Mouse (Mus musculus): ENCODE data around the gene Cyp4v3. TPM values are rescaled to one million over a fixed set of nuclear protein-coding genes. Genes with fewer than 3 reads are reported as not detected.

Gene Cyp4v3
- total RNA-seq, 1 experiment from 2014 or later, result 8.9 TPM

- ATAC-seq (replicated peaks; ENCODE audit: low read depth, poor library complexity, severe bottlenecking), result no peak
Measured at GRCm38 (mm10) chr8:45324151-45324550, 8.9 kb downstream of the Cyp4v3 start.

DNA sequence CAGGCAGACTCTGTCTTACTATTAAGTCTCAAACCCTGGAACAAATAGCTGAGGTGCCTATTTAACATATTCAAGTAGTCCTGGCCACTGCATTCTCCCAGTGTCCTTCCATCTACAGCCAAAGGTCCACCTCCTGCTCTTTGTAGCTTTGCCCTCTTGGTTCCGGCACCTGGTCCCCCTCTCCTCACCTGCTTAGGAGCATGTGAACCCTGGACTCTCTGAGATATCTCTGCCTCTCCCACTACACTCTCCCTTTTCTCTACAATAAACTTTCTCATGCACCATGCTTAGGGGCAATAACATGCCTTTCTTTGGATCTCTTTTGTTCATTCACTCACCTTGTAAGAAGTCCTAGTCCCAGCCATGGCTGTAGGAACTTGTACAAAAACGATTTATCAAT lies 11.7 kb downstream of the Cyp4v3 start:
- ATAC-seq (replicated peaks; ENCODE audit: low read depth, poor library complexity, severe bottlenecking), result no peak

DNA sequence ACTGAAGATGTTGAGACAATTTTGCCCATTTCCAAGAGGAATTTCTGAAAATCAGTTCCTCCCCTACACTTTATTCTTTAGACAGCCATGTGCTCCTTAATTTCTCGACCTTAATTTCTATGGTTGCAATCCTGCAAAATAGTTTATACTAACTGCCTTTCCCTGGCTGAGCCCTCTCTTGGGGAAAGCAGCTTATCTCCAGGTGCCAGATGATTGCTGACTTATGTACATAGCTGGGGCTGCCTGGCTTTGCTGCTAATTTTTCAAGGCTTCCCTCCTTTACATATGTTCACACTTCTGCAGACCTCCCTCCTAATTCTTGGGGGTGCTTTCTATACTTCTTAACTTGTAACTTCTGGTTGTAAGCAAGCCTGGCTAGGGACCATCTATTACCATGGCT lies 12.1 kb downstream of the Cyp4v3 start:
- no peak for ATAC-seq (replicated peaks; ENCODE audit: low read depth, poor library complexity, severe bottlenecking)

- ATAC-seq (replicated peaks; ENCODE audit: low read depth, poor library complexity, severe bottlenecking), result no peak
Measured at GRCm38 (mm10) chr8:45310967-45311366, 22.0 kb downstream of the Cyp4v3 start.

GRCm38 (mm10) chr8:45308366-45308765 lies 24.6 kb downstream of the Cyp4v3 start, which contains the start of gene Gm45753:
Gene Gm45753, minus strand, starts transcription at chr8:45308466.
- no peak for ATAC-seq (replicated peaks; ENCODE audit: low read depth, poor library complexity, severe bottlenecking)

DNA sequence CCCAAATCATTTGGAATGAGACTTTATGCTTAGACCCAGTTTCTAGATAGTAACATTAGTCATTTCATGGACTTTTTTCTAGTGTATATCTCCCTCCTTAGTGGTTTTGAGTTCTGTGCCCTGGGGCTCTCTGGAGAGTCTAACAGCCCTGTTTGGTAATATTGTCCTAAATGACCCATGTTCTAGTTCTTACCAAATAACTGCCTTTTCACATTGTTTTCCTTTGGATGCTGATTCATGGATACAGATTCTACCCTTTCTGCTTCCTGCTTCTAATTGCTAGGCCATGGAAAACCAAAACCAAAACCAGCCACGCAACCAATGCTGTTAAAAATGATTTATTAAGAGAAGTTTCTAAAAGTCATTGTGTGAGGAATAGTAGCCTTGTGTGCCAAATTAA lies 27.5 kb downstream of the Cyp4v3 start:
- no peak for ATAC-seq (replicated peaks; ENCODE audit: low read depth, poor library complexity, severe bottlenecking)

DNA sequence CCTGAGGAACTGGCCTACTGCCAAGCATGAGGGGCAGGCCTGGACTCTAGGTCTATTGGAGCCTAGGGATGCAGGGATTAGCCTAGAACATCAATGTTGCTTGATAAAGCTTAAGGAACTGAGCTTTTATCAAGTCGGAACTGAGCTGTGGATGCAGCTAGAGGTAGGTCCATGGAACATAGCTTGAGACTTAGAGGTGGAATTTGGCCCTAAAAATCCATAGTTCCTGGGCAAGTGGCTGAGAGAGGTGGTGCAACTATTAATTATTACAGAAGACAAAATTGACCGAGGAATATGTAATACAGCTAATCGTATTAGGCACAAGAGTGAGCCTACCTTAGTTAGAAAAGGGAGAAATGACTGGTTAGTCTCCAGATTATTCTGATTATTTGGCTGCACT lies 28.7 kb downstream of the Cyp4v3 start:
- no peak for ATAC-seq (replicated peaks; ENCODE audit: low read depth, poor library complexity, severe bottlenecking)

GRCm38 (mm10) chr8:45302390-45302789 lies 30.6 kb downstream of the Cyp4v3 start:
- ATAC-seq (replicated peaks; ENCODE audit: low read depth, poor library complexity, severe bottlenecking), result no peak

- no peak for ATAC-seq (replicated peaks; ENCODE audit: low read depth, poor library complexity, severe bottlenecking)
Measured at GRCm38 (mm10) chr8:45295276-45295675, 37.7 kb downstream of the Cyp4v3 start.

DNA sequence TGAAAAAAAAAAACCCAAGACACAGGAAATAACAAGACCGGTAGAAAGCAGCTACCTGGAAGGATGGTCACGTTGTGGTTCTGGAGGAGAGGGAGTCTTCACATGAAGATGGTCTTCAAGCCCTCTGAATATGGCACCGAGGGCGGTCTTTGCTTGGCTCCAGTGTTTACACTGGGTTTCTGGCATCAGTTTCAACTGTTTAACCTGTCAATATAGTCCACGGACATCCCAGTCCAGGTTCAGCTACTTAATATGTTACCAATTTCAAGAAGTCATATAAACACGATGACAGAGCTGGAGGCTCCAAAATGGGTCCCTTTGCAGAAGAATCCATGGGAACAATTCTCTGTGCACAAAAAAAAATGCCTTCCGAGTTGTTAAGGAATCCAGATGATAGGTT lies 38.3 kb downstream of the Cyp4v3 start, which contains the start of gene Klkb1:
Klkb1 (minus strand) TSS at position 173 of the 400 bp plus-strand sequence.
- no peak for ATAC-seq (replicated peaks; ENCODE audit: low read depth, poor library complexity, severe bottlenecking)

DNA sequence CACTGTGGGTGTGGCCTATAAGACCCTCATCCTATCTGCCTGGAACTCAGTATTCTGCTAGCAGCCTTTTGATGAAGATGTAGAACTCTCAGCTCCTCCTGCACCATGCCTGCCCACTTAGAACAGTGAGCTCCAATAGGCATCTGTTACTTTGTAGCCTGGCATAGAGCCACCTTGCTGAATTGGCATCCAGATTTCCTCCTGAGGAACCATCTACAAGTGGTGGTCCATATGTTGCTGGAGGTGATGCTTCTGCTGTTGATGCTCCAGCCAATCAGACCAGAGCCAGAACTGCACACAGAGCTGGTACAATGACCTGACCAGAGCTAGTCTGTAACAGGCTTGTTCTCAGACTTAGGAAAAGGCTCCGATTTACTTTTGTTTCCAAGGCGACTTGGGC lies 41.2 kb downstream of the Cyp4v3 start:
- ATAC-seq (replicated peaks; ENCODE audit: low read depth, poor library complexity, severe bottlenecking), result no peak

GRCm38 (mm10) chr8:45281630-45282029 lies 51.4 kb downstream of the Cyp4v3 start:
- no peak for ATAC-seq (replicated peaks; ENCODE audit: low read depth, poor library complexity, severe bottlenecking)

GRCm38 (mm10) chr8:45277453-45277852 lies 55.6 kb downstream of the Cyp4v3 start:
- no peak for ATAC-seq (replicated peaks; ENCODE audit: low read depth, poor library complexity, severe bottlenecking)

- ATAC-seq (replicated peaks; ENCODE audit: low read depth, poor library complexity, severe bottlenecking), result no peak
Measured at GRCm38 (mm10) chr8:45274317-45274716, 58.7 kb downstream of the Cyp4v3 start.

DNA sequence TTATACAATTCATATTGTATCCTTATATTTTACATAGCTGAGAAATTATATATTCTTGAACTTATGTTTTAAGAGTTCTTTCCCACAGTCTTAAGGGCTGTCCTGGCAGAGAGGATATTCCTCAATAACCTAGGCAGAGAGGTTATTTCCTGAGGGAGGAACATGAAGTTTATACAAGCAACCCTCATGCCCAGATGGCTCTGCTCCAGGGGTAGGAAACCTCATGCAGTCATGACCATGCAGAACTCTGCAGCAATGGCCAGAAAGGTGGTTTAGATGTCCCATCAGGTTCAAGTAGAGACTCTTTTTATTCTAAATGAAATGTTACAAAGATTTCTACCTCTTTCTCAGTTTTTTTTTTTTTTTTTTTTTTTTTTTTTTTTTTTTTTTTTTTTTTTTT lies 64.0 kb downstream of the Cyp4v3 start:
- ATAC-seq (replicated peaks; ENCODE audit: low read depth, poor library complexity, severe bottlenecking), result no peak

DNA sequence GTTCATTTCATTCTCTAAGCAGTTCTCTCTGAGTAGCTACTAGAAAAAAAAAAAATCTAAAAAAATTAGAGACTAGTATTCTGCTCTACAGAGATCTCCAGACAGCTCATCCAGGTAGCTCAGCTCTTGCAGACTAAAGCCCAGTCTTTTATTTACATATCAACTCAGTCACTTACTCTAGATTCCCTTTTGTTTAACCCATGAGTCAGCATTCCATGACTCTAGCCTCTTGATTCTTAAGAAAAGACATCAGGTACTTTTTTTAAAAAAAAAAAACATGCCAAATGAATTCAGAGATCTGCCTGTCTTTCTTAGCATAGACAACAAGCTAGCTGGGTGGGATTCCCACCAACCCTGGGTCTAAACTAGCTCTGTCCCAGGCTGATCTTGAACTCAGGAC lies 64.5 kb downstream of the Cyp4v3 start:
- no peak for ATAC-seq (replicated peaks; ENCODE audit: low read depth, poor library complexity, severe bottlenecking)

DNA sequence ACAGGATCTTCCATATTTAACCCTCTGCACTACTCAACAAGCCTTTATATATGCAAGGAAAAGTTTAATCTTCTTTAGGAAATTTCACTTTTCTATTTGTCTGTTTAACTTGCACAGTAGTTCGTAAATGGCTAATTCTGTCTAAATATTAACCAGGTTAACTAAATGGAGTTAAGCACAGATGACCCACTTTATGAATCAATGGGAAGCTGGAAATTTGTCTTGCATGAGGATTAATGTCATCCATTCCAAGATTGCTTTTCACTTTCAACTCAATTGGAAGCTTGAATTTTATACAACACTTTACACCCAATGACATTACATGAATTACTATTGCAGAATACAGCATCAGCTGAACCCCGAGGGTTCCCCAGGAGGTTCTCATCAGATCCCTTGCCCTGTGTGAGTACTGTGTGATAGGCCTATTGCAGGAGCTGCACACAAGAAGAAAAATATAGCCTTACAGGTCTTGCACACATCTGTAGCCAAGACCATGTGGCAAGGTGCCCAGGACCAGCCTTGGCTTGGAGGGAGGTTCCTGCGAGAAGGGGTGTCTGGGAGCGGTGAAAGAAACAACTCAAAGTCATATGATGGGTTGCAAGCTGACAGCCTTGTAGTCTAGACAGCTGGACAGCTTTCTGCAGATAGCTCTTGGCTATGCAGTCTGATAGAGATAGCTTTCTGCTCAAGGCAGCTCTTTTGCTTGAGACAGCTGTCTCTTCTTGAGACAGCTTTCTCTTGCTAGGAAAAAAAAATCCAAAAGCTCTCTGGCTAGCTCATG lies 65.2 kb downstream of the Cyp4v3 start:
- ATAC-seq (replicated peaks; ENCODE audit: low read depth, poor library complexity, severe bottlenecking), result no peak

DNA sequence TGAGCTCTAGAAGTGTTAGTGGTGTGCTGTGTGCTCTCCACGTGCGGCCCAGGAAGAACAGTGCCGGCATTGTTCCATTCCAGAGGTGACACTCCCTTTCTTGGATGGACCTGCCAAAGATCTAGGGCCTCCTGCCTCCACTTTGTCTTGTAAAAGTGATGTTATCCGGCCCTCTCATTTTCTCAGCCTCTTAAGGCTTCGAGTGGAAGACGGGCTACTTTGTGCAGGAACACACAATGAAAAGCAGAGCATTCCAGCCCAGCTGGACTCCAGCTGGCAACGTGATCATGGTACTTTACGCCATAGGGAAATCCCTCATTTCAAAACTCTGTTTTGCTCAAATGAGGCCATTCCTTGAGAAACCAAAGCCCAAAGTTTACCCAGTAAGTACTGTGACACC lies 66.0 kb downstream of the Cyp4v3 start:
- no peak for ATAC-seq (replicated peaks; ENCODE audit: low read depth, poor library complexity, severe bottlenecking)

GRCm38 (mm10) chr8:45264918-45265317 lies 68.1 kb downstream of the Cyp4v3 start:
- no peak for ATAC-seq (replicated peaks; ENCODE audit: low read depth, poor library complexity, severe bottlenecking)

DNA sequence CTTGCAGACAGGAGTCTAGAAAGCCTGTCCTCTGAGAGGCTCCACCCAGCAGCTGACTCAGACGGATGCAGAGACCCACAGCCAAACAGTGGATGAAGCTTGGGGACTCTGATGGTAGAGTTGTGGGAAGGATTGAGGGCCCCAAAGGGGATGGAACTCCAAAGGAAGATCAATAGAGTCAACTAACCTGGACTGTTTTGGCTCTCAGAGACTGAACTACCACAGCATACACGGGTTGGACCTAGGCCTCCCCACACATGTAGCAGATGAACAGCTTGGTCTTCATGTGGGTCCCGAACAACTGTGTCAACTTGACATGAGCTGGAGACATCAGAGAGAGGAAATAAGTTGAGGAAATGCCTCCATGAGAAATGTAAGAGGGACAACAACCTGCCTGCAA lies 70.2 kb downstream of the Cyp4v3 start:
- no peak for ATAC-seq (replicated peaks; ENCODE audit: low read depth, poor library complexity, severe bottlenecking)

DNA sequence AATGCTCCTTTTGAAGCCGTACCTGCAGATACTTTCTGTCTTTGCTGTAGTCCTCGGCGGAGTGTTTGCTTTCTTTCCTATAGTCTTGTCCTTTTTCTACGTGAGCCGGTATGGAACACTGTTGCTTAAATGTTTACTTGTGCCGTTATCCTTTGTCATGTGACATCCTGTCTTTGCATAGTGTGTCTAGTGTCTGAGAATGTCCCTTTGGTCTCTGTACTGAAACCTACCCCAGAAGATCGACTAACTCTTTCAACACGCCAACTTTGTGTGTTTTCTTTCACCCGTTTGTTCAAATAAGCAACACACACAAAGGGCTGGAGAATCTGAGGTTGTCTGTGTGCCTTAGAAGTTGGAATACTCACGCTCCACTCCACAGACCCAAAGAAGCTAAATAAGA lies 71.1 kb downstream of the Cyp4v3 start, which contains the start of gene F11:
F11 (minus strand) TSS at position 112 of the 400 bp plus-strand sequence.
- ATAC-seq (replicated peaks; ENCODE audit: low read depth, poor library complexity, severe bottlenecking), result no peak

GRCm38 (mm10) chr8:45258421-45258820 lies 74.6 kb downstream of the Cyp4v3 start:
- no peak for ATAC-seq (replicated peaks; ENCODE audit: low read depth, poor library complexity, severe bottlenecking)

Measured in common myeloid progenitor, adult 5-6 weeks (primary cell).